Mouse (Mus musculus): Measurements from ENCODE around the gene Mas1. TPM values are rescaled to one million over a fixed set of nuclear protein-coding genes. Genes with fewer than 3 reads are reported as not detected.

The Mas1 gene
- polyA plus RNA-seq, 1 experiment = 34.8 TPM

Other genes with a start within 250 kb of the Mas1 start
- 0.48 and 1.6 TPM in 2 replicates for gene Slc22a1, start 192.3 kb downstream of the Mas1 start, polyA plus RNA-seq (2012; rRNA removed)
- gene Igf2r, start 98.5 kb downstream of the Mas1 start, polyA plus RNA-seq (2012; rRNA removed) = 12.7 and 14.8 TPM in 2 replicates
- gene Mrgprh, start 7.9 kb upstream of the Mas1 start, polyA plus RNA-seq (2012; rRNA removed) = 0.22 and 0.23 TPM in 2 replicates
- 3.8 and 4.3 TPM in 2 replicates for gene Pnldc1, start 42.1 kb upstream of the Mas1 start, polyA plus RNA-seq (2012; rRNA removed)
- gene Tcp1, start 47.6 kb upstream of the Mas1 start, polyA plus RNA-seq (2012; rRNA removed) = 122 and 138 TPM in 2 replicates
- gene Mrpl18, start 48.2 kb upstream of the Mas1 start, polyA plus RNA-seq (2012; rRNA removed) = 55.8 and 56.9 TPM in 2 replicates
- 4.1 and 6.0 TPM in 2 replicates for gene Acat3, start 72.5 kb upstream of the Mas1 start, polyA plus RNA-seq (2012; rRNA removed)
- 40.0 and 45.0 TPM in 2 replicates for gene Acat2, start 92.6 kb upstream of the Mas1 start, polyA plus RNA-seq (2012; rRNA removed)
- gene Wtap, start 126.0 kb upstream of the Mas1 start, polyA plus RNA-seq (2012; rRNA removed) = 53.6 and 66.9 TPM in 2 replicates
- gene Sod2, start 138.7 kb upstream of the Mas1 start, polyA plus RNA-seq (2012; rRNA removed) = 261 and 282 TPM in 2 replicates
- gene Gpr31b, start 184.2 kb upstream of the Mas1 start, polyA plus RNA-seq (2012; rRNA removed) = not detected in 2 replicates
- gene Tcp10b, start 193.0 kb upstream of the Mas1 start, polyA plus RNA-seq (2012; rRNA removed) = 0.70 and 0.86 TPM in 2 replicates